Mouse (Mus musculus) c-Kit-negative CD71-positive TER-119-positive erythroid progenitor cells, embryonic 14.5 days (primary cell): Measurements from ENCODE around the gene Trhr2.
"Not testable (repeated sequence)": the region's sequence is repeated elsewhere in the genome, so short reads cannot be mapped to it uniquely, and the experiment has no call there.

Source experiments
- DNase-seq: peaks from one replicate; pipeline ENCODE4 v3.0.0-alpha.2; 2013; ENCODE audit warnings: low read depth, low spot score

The Trhr2 gene

GRCm38 (mm10) chr8:122332753-122333506 lies 27.6 kb downstream of the Trhr2 start:
- no peak for DNase-seq

- no peak for DNase-seq
Observed at GRCm38 (mm10) chr8:122331134-122331523, 29.4 kb downstream of the Trhr2 start.

GRCm38 (mm10) chr8:122330446-122331133 lies 30.0 kb downstream of the Trhr2 start:
- DNase-seq: no peak

- no peak for DNase-seq
Observed at GRCm38 (mm10) chr8:122329553-122330239, 30.9 kb downstream of the Trhr2 start.

GRCm38 (mm10) chr8:122329072-122329471 lies 31.5 kb downstream of the Trhr2 start:
- no peak for DNase-seq

GRCm38 (mm10) chr8:122326114-122326542 lies 34.4 kb downstream of the Trhr2 start:
- DNase-seq: no peak

GRCm38 (mm10) chr8:122325196-122325595 lies 35.4 kb downstream of the Trhr2 start:
- no peak for DNase-seq

GRCm38 (mm10) chr8:122323951-122324402 lies 36.6 kb downstream of the Trhr2 start:
- DNase-seq: not testable (repeated sequence)

GRCm38 (mm10) chr8:122322792-122323191 lies 37.8 kb downstream of the Trhr2 start:
- DNase-seq: no peak

- DNase-seq: no peak
Observed at GRCm38 (mm10) chr8:122322126-122322525, 38.4 kb downstream of the Trhr2 start.

GRCm38 (mm10) chr8:122321455-122321921 lies 39.1 kb downstream of the Trhr2 start:
- peak; percentile 87 for DNase-seq

- DNase-seq: no peak
Observed at GRCm38 (mm10) chr8:122320541-122320940, 40.0 kb downstream of the Trhr2 start.

- DNase-seq: no peak
Observed at GRCm38 (mm10) chr8:122319708-122320075, 40.9 kb downstream of the Trhr2 start.

- no peak for DNase-seq
Observed at GRCm38 (mm10) chr8:122319045-122319707, 41.4 kb downstream of the Trhr2 start.

- no peak for DNase-seq
Observed at GRCm38 (mm10) chr8:122317918-122318475, 42.5 kb downstream of the Trhr2 start.

- no peak for DNase-seq
Observed at GRCm38 (mm10) chr8:122316402-122316801, 44.1 kb downstream of the Trhr2 start.

GRCm38 (mm10) chr8:122314899-122315496 lies 45.5 kb downstream of the Trhr2 start:
- no peak for DNase-seq

GRCm38 (mm10) chr8:122313310-122313709 lies 47.2 kb downstream of the Trhr2 start:
- no peak for DNase-seq

GRCm38 (mm10) chr8:122312553-122312952 lies 48.0 kb downstream of the Trhr2 start:
- no peak for DNase-seq

GRCm38 (mm10) chr8:122311115-122311514 lies 49.4 kb downstream of the Trhr2 start:
- no peak for DNase-seq

- DNase-seq: peak; percentile 80
Observed at GRCm38 (mm10) chr8:122309272-122309671, 51.3 kb downstream of the Trhr2 start.
